Mouse (Mus musculus) midbrain, embryonic 16.5 days (tissue): ENCODE results near the gene Gm11938. TPM values are rescaled to one million over a fixed set of nuclear protein-coding genes. Genes with fewer than 3 reads are reported as not detected.
"Not testable (repeated sequence)": the region's sequence is repeated elsewhere in the genome, so short reads cannot be mapped to it uniquely, and the experiment has no call there.

Experiments
- ATAC-seq: fragments of 200-750 bp; cut with Nextera tagmentation; 2 replicates; pipeline ENCODE4 v1.8.0; 2017; ENCODE audit warnings: moderate TSS enrichment
- H3K27ac ChIP-seq: fragments of 300-500 bp; sonication (generic); 2 replicates; pipeline ENCODE4 v1.5.1; 2014; ENCODE audit warnings: mild to moderate bottlenecking, low read length, mixed read lengths
- H3K27me3 ChIP-seq: fragments of 300-500 bp; sonication (generic); 2 replicates; pipeline ENCODE4 v1.6.1; 2014; ENCODE audit warnings: low read depth, low read length, mixed read lengths; ENCODE audit not compliant: control insufficient read depth, insufficient read depth
- H3K36me3 ChIP-seq: fragments of 300-500 bp; sonication (generic); 2 replicates; pipeline ENCODE4 v1.6.1; 2014; ENCODE audit warnings: mild to moderate bottlenecking, low read length, moderate library complexity, mixed read lengths; ENCODE audit not compliant: control insufficient read depth, insufficient read depth
- H3K4me1 ChIP-seq: fragments of 300-500 bp; sonication (generic); 2 replicates; pipeline ENCODE4 v1.6.1; 2014; ENCODE audit warnings: mild to moderate bottlenecking, low read length, mixed read lengths; ENCODE audit not compliant: control insufficient read depth, insufficient read depth
- H3K4me2 ChIP-seq: fragments of 300-500 bp; sonication (generic); 2 replicates; pipeline ENCODE4 v1.6.1; 2014; ENCODE audit warnings: mild to moderate bottlenecking, low read length, mixed read lengths
- H3K4me3 ChIP-seq: fragments of 300-500 bp; sonication (generic); 2 replicates; pipeline ENCODE4 v1.5.1; 2014; ENCODE audit warnings: low read depth, mild to moderate bottlenecking, low read length, moderate library complexity, mixed read lengths
- H3K9ac ChIP-seq: fragments of 300-500 bp; sonication (generic); 2 replicates; pipeline ENCODE4 v1.6.1; 2014; ENCODE audit warnings: low read depth, low read length, mixed read lengths
- H3K9me3 ChIP-seq: fragments of 300-500 bp; sonication (generic); replicated peaks from 2 replicates; pipeline ENCODE4 v1.6.1; 2014; ENCODE audit warnings: mild to moderate bottlenecking, low read length, mixed read lengths; ENCODE audit not compliant: control insufficient read depth, poor library complexity, severe bottlenecking
- WGBS: fragments of 180-500 bp; shearing (Covaris S2); extraction: QIAGEN DNeasy Blood & Tissue Kit; methylation state at CpG from one replicate; pipeline ENCODE4 v1.1.7; 2014; 5-methylcytosine and 5-hydroxymethylcytosine counted together
- polyA plus RNA-seq: library from polyadenylated mRNA; unstranded; fragments of >200 nt; fragmentation: Nextera tagmentation; extraction: Ambion mirVana; gene quantifications from 2 replicates; pipeline ENCODE4 v1.2.1, GENCODE M21; 2015

The Gm11938 gene
- not detected in 2 replicates for polyA plus RNA-seq

DNA sequence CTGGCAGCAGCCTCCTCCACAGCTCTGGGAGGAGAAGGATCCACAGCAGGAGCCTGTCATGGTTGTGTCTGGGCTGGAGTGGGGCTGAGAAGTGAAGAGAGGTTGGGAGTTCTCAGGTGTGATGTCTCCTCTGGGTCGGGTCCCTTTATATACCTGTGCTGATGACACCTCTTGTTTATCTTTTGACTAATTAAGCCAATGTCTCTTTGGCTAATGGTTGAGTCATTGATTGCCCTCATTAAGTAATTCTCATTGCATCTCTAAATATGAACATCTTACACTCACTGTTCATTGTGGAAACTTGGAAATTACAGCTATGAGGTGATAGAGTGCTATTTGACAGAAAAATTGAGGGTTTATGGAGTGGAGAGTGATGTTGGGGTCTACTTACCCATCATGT lies at the start of gene Gm11938:
Gene Gm11938 (minus strand): TSS at position 101 of the 400 bp plus-strand sequence.
- not testable (repeated sequence) for ATAC-seq, H3K27ac ChIP-seq, H3K9me3 ChIP-seq, H3K36me3 ChIP-seq, H3K27me3 ChIP-seq, H3K9ac ChIP-seq, H3K4me3 ChIP-seq, H3K4me1 ChIP-seq, H3K4me2 ChIP-seq
- WGBS: 85% methylated on average over 1 of the region's 1 CpGs

DNA sequence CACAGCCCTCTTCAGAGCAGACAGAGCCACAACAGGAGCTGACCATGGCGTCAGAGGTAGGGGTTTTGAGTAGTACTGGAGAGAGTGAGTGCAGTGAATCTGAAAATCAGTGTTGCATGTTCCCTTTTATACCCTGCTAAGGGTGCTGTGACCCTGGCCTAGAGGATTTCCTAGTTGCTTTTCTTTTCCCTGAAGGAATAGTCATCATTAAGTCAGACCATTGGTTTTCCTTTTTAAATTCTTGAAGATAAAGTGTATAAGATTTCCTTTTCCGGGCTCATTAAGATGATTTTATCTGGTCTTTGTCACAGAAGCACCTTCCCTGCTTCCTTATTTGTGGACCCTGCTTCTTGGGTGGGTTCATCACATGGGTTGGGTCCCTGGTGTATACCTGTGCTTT lies 47.0 kb upstream of the Gm11938 start, which contains the start of gene Gm11555:
Gene Gm11555 (minus strand): TSS at position 101 of the 400 bp plus-strand sequence.
- Histone ChIP-seq H3K4me1 (no peaks in the 10 kb centered on the region), H3K4me3 (no peak within 1 kb of the TSS), H3K27ac (no peak within 1 kb of the TSS), H3K9ac (no peak within 1 kb of the TSS), H3K4me2 (no peak within 1 kb of the TSS), H3K27me3 (no peaks in the 10 kb centered on the region), H3K9me3 (no peaks in the 10 kb centered on the region), H3K36me3 (no peaks in the 10 kb centered on the region)
- WGBS: 83% methylated on average over 2 of the region's 2 CpGs
- ATAC-seq: no peak

DNA sequence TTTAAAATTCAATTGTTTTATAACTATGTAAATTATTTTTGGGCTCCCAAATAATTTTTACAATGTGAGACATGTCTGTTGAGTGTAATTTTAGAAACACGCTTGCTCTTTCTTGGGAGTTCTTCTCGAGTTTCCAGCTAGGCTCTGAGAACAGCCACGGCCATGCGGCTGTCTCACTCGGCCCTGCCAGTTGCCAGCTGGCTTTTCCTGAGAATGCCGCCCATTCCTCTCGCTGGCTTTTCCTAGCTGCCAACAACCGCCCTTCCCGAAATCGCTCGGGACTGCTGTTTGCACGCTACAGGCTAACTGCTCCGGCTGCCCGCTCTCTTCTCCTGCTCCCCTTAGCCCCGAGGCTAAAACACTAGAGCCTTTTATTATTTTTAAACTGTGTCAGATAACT lies 43.3 kb upstream of the Gm11938 start:
- H3K4me3 ChIP-seq: no peak overlapping the region
- no peak for ATAC-seq
- H3K27ac ChIP-seq: no peak overlapping the region
- H3K4me1 ChIP-seq: no peaks in the 10 kb centered on the region
- WGBS: 92% methylated on average over 15 of the region's 15 CpGs
- H3K4me2 ChIP-seq: no peak overlapping the region
- no peaks in the 10 kb centered on the region for H3K27me3 ChIP-seq
- H3K36me3 ChIP-seq: no peaks in the 10 kb centered on the region
- H3K9ac ChIP-seq: no peak overlapping the region
- no peaks in the 10 kb centered on the region for H3K9me3 ChIP-seq

- Histone ChIP-seq H3K27me3 (no peaks in the 10 kb centered on the region), H3K4me1 (no peaks in the 10 kb centered on the region), H3K36me3 (no peaks in the 10 kb centered on the region), H3K9me3 (no peaks in the 10 kb centered on the region), H3K9ac (no peak overlapping the region), H3K4me3 (no peak overlapping the region), H3K27ac (no peak overlapping the region), H3K4me2 (no peak overlapping the region)
- 73% methylated on average over 3 of the region's 3 CpGs for WGBS
- no peak for ATAC-seq
Measured at GRCm38 (mm10) chr11:99644351-99644750, 41.2 kb upstream of the Gm11938 start.

DNA sequence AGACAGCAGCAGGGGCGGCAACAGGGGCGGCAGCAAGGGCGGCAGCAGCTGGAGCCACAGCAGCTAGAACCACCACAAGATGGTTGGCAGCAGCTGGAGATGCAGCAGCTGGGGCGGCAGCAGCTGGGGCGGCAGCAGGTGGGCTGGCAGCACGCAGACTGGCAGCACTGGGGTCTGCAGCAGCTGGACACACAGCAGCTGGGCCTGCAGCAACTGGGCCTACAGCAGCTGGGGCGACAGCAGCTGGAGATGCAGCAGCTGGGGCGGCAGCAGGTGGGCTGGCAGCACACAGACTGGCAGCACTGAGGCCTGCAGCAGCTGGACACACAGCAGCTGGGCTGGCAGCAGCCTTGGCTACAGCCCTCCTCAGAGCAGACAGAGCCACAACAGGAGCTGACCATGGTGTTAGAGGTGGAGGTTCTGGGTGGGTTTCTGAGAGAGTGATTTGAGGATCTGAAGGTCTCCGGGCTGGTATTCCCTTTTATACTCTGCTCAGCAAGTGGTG lies 40.6 kb upstream of the Gm11938 start, which contains the start of gene Krtap4-7:
Gene Krtap4-7 (minus strand): TSS at position 455 of the 505 bp plus-strand sequence.
- H3K4me1 ChIP-seq, H3K4me3 ChIP-seq, H3K9me3 ChIP-seq, H3K9ac ChIP-seq, H3K4me2 ChIP-seq, H3K36me3 ChIP-seq, ATAC-seq, H3K27ac ChIP-seq, H3K27me3 ChIP-seq: not testable (repeated sequence)
- 84% methylated on average over 9 of the region's 9 CpGs for WGBS

DNA sequence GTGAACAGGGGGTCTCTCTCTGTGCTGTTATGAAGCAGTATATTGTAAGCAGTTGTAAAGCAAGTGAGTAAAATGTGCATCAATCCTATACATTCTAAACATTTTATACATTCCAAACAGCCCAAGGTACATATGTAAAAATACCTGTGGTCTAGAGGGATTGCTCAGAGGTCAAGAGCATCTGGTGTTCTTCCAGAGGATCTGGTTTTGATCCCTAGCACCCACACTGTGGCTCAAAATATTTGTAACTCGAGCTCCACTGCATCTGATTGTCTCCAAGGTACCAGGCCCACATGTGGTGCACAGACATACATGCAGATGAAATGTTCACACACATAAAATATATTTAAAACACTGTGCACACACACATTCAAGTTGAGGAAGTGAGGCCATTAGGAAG lies 37.8 kb upstream of the Gm11938 start:
- no peak overlapping the region for H3K9ac ChIP-seq
- no peak overlapping the region for H3K4me2 ChIP-seq
- H3K27me3 ChIP-seq: no peaks in the 10 kb centered on the region
- H3K4me3 ChIP-seq: no peak overlapping the region
- no peaks in the 10 kb centered on the region for H3K36me3 ChIP-seq
- no peak for ATAC-seq
- H3K4me1 ChIP-seq: no peaks in the 10 kb centered on the region
- no peaks in the 10 kb centered on the region for H3K9me3 ChIP-seq
- 55% methylated on average over 1 of the region's 1 CpGs for WGBS
- no peak overlapping the region for H3K27ac ChIP-seq

DNA sequence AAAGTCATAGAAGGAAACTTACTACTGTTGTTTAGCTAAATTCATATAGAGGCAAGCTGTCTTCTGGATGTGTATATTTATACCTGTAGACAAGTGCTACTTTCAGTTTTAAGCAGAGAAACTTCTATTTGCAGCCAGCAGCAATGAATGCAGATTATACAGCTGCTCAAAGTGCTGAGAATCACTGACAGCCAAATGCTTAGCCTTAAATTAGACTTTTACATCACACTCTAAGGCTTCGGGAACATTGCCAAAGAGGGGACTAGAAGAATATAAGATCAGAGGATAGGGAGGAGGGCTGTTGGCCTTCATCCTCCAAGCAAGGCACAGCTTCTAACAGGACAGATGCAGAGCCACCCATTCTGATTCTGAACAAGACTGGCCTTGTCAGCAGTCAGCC lies 34.0 kb upstream of the Gm11938 start:
- Histone ChIP-seq H3K9ac (no peak overlapping the region), H3K36me3 (no peaks in the 10 kb centered on the region), H3K9me3 (no peaks in the 10 kb centered on the region), H3K27ac (no peak overlapping the region), H3K4me1 (no peaks in the 10 kb centered on the region), H3K4me2 (no peak overlapping the region), H3K27me3 (no peaks in the 10 kb centered on the region), H3K4me3 (no peak overlapping the region)
- 62% methylated on average over 1 of the region's 1 CpGs for WGBS
- ATAC-seq: no peak

DNA sequence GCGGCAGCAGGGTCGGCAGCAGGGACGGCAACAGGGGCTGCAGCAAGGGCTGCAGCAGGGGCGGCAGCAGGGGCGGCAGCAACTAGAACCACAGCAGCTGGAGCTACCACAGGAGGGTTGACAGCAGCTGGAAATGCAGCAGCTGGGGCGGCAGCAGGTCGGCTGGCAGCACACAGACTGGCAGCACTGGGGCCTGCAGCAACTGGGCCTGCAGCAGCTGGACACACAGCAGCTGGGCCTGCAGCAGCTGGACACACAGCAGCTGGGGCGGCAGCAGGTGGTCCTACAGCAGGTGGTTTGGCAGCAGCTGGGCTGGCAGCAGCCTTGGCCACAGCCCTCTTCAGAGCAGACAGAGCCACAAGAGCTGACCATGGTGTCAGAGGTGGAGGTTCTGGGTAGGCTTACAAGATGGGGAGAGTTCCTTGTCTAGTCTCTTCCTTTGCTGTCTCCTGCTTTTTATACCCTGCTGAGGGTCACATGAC lies 31.6 kb upstream of the Gm11938 start, which contains the start of gene Krtap4-2:
Gene Krtap4-2 (minus strand): TSS at position 432 of the 482 bp plus-strand sequence.
- Histone ChIP-seq H3K9ac (no peak within 1 kb of the TSS), H3K4me1 (no peaks in the 10 kb centered on the region), H3K4me3 (no peak within 1 kb of the TSS), H3K4me2 (no peak within 1 kb of the TSS), H3K36me3 (no peaks in the 10 kb centered on the region), H3K27me3 (no peaks in the 10 kb centered on the region), H3K9me3 (no peaks in the 10 kb centered on the region), H3K27ac (no peak within 1 kb of the TSS)
- WGBS: 37% methylated on average over 8 of the region's 8 CpGs
- no peak for ATAC-seq

- H3K27me3 ChIP-seq: no peaks in the 10 kb centered on the region
- 75% methylated on average over 2 of the region's 2 CpGs for WGBS
- no peaks in the 10 kb centered on the region for H3K9me3 ChIP-seq
- H3K4me3 ChIP-seq: no peak overlapping the region
- H3K9ac ChIP-seq: no peak overlapping the region
- no peaks in the 10 kb centered on the region for H3K4me1 ChIP-seq
- no peak overlapping the region for H3K27ac ChIP-seq
- H3K4me2 ChIP-seq: no peak overlapping the region
- no peak for ATAC-seq
- no peaks in the 10 kb centered on the region for H3K36me3 ChIP-seq
Measured at GRCm38 (mm10) chr11:99633293-99633692, 30.2 kb upstream of the Gm11938 start.
